Mouse (Mus musculus) stomach, embryonic 14.5 days (tissue): ENCODE data around the gene Psmb8. TPM values are rescaled to one million over a fixed set of nuclear protein-coding genes. Genes with fewer than 3 reads are reported as not detected.

ENCODE experiments used
- ATAC-seq: fragments of 200-750 bp; cut with Nextera tagmentation; 2 replicates; pipeline ENCODE4 v1.8.0; 2017; ENCODE audit warnings: low read depth, moderate TSS enrichment; ENCODE audit not compliant: insufficient number of reproducible peaks, insufficient read depth, low FRiP score
- H3K27ac ChIP-seq: fragments of 300-500 bp; sonication (generic); 2 replicates; pipeline ENCODE4 v1.5.1; 2014; ENCODE audit warnings: mild to moderate bottlenecking, low read length, moderate library complexity, mixed read lengths
- H3K27me3 ChIP-seq: fragments of 300-500 bp; sonication (generic); 2 replicates; pipeline ENCODE4 v1.6.1; 2014; ENCODE audit warnings: low read length, control low read depth, mixed read lengths; ENCODE audit not compliant: control insufficient read depth, insufficient read depth
- H3K36me3 ChIP-seq: fragments of 300-500 bp; sonication (generic); 2 replicates; pipeline ENCODE4 v1.6.1; 2014; ENCODE audit warnings: mild to moderate bottlenecking, control low read depth, low read length, moderate library complexity, mixed read lengths; ENCODE audit not compliant: control insufficient read depth, insufficient read depth
- H3K4me1 ChIP-seq: fragments of 300-500 bp; sonication (generic); 2 replicates; pipeline ENCODE4 v1.6.1; 2014; ENCODE audit warnings: low read length, control low read depth, mixed read lengths; ENCODE audit not compliant: control insufficient read depth, insufficient read depth
- H3K4me2 ChIP-seq: fragments of 300-500 bp; sonication (generic); replicated peaks from 2 replicates; pipeline ENCODE4 v1.6.1; 2014; ENCODE audit warnings: low read depth, low read length, control low read depth
- H3K4me3 ChIP-seq: fragments of 300-500 bp; sonication (generic); 2 replicates; pipeline ENCODE4 v1.5.1; 2014; ENCODE audit warnings: low read depth, low read length, control low read depth
- H3K9ac ChIP-seq: fragments of 300-500 bp; sonication (generic); replicated peaks from 2 replicates; pipeline ENCODE4 v1.6.1; 2014; ENCODE audit warnings: low read depth, mild to moderate bottlenecking, control low read depth, low read length, moderate library complexity, mixed read lengths
- H3K9me3 ChIP-seq: fragments of 300-500 bp; sonication (generic); 2 replicates; pipeline ENCODE4 v1.6.1; 2016; ENCODE audit warnings: low read depth, low read length, control low read depth; ENCODE audit not compliant: control insufficient read depth
- WGBS: fragments of 180-500 bp; shearing (Covaris S2); extraction: QIAGEN DNeasy Blood & Tissue Kit; methylation state at CpG from one replicate; pipeline ENCODE4 v1.1.7; 2014; 5-methylcytosine and 5-hydroxymethylcytosine counted together
- polyA plus RNA-seq: library from polyadenylated mRNA; unstranded; fragments of >200 nt; fragmentation: Nextera tagmentation; extraction: Ambion mirVana; gene quantifications from 2 replicates; pipeline ENCODE4 v1.2.1, GENCODE M21; 2014

Psmb8 gene
- polyA plus RNA-seq, 1 experiment from 2014 or later: 8.3 TPM

- H3K27ac ChIP-seq: no peak overlapping the region
- peak; percentile 63; the same call in 1 of the 2 replicates for ATAC-seq
- H3K27me3 ChIP-seq: 0 out of 2 replicates have a peak, but pooled peaks cover 3% of the 10 kb centered on the region
Measured at GRCm38 (mm10) chr17:34204303-34205010, 6.9 kb downstream of the Psmb8 start.

GRCm38 (mm10) chr17:34205021-34205745 is 7.7 kb downstream of the Psmb8 start:
- 15% methylated on average over 18 of the region's 18 CpGs for WGBS
- Histone ChIP-seq H3K27ac (no peak overlapping the region), H3K27me3 (0 out of 2 replicates have a peak, but pooled peaks cover 3% of the 10 kb centered on the region), H3K9me3 (no peaks in the 10 kb centered on the region), H3K4me3 (peak overlapping the region; percentile 70), H3K36me3 (no peaks in the 10 kb centered on the region), H3K9ac (peak overlapping the region; percentile 50), H3K4me2 (peak overlapping the region; percentile 97), H3K4me1 (0 out of 2 replicates have a peak, but pooled peaks cover 7% of the 10 kb centered on the region)
- ATAC-seq: no peak

More at GRCm38 (mm10) chr17:34204303-34205010, 6.9 kb downstream of the Psmb8 start:
- WGBS: 1% methylated on average over 44 of the region's 44 CpGs
- Histone ChIP-seq H3K4me2 (peak overlapping the region; percentile 97), H3K9me3 (no peaks in the 10 kb centered on the region), H3K4me3 (peak overlapping the region; percentile 70), H3K9ac (peak overlapping the region; percentile 50), H3K4me1 (0 out of 2 replicates have a peak, but pooled peaks cover 7% of the 10 kb centered on the region), H3K36me3 (no peaks in the 10 kb centered on the region)

- ATAC-seq: no peak; the same call in 1 of the 2 replicates
- H3K9me3 ChIP-seq: no peaks in the 10 kb centered on the region
- 0 out of 2 replicates have a peak, but pooled peaks cover 7% of the 10 kb centered on the region for H3K4me1 ChIP-seq
- no peak overlapping the region for H3K27ac ChIP-seq
- peak overlapping the region; percentile 97; the same call in 1 of the 2 replicates for H3K4me2 ChIP-seq
- no peaks in the 10 kb centered on the region for H3K36me3 ChIP-seq
- H3K4me3 ChIP-seq: no peak overlapping the region
- 29% methylated on average over 9 of the region's 9 CpGs for WGBS
- H3K9ac ChIP-seq: no peak overlapping the region
- H3K27me3 ChIP-seq: peaks cover 4% of the 10 kb centered on the region; the same call in 1 of the 2 replicates
Measured at GRCm38 (mm10) chr17:34205746-34206176, 8.2 kb downstream of the Psmb8 start.

GRCm38 (mm10) chr17:34206731-34207130 is 9.2 kb downstream of the Psmb8 start:
- no peak for ATAC-seq
- 86% methylated on average over 5 of the region's 5 CpGs for whole genome bisulfite sequencing
- Histone ChIP-seq H3K4me2 (no peak overlapping the region), H3K27ac (no peak overlapping the region), H3K9ac (no peak overlapping the region), H3K9me3 (no peaks in the 10 kb centered on the region), H3K27me3 (peaks cover 6% of the 10 kb centered on the region; the same call in 1 of the 2 replicates), H3K36me3 (no peaks in the 10 kb centered on the region), H3K4me1 (0 out of 2 replicates have a peak, but pooled peaks cover 7% of the 10 kb centered on the region), H3K4me3 (no peak overlapping the region)

GRCm38 (mm10) chr17:34207456-34207855 is 9.9 kb downstream of the Psmb8 start:
- Histone ChIP-seq H3K4me2 (no peak overlapping the region), H3K27me3 (peaks cover 10% of the 10 kb centered on the region), H3K4me3 (no peak overlapping the region), H3K9ac (no peak overlapping the region), H3K36me3 (no peaks in the 10 kb centered on the region), H3K27ac (no peak overlapping the region), H3K4me1 (0 out of 2 replicates have a peak, but pooled peaks cover 7% of the 10 kb centered on the region), H3K9me3 (no peaks in the 10 kb centered on the region)
- 69% methylated on average over 3 of the region's 3 CpGs for WGBS
- no peak for ATAC-seq

GRCm38 (mm10) chr17:34207866-34208265 is 10.3 kb downstream of the Psmb8 start:
- H3K36me3 ChIP-seq: no peaks in the 10 kb centered on the region
- no peak overlapping the region for H3K27ac ChIP-seq
- 0 out of 2 replicates have a peak, but pooled peaks cover 7% of the 10 kb centered on the region for H3K4me1 ChIP-seq
- H3K4me2 ChIP-seq: no peak overlapping the region
- peaks cover 10% of the 10 kb centered on the region for H3K27me3 ChIP-seq
- no peak overlapping the region for H3K9ac ChIP-seq
- 97% methylated on average over 9 of the region's 9 CpGs for WGBS
- no peaks in the 10 kb centered on the region for H3K9me3 ChIP-seq
- no peak for ATAC-seq
- H3K4me3 ChIP-seq: no peak overlapping the region

GRCm38 (mm10) chr17:34208421-34208820 is 10.9 kb downstream of the Psmb8 start:
- Histone ChIP-seq H3K27ac (no peak overlapping the region), H3K4me1 (0 out of 2 replicates have a peak, but pooled peaks cover 7% of the 10 kb centered on the region), H3K9me3 (no peaks in the 10 kb centered on the region), H3K4me3 (no peak overlapping the region), H3K27me3 (peaks cover 13% of the 10 kb centered on the region), H3K36me3 (no peaks in the 10 kb centered on the region), H3K4me2 (no peak overlapping the region), H3K9ac (no peak overlapping the region)
- WGBS: 19% methylated on average over 10 of the region's 10 CpGs
- ATAC-seq: no peak

GRCm38 (mm10) chr17:34209680-34210079 is 12.2 kb downstream of the Psmb8 start:
- H3K4me1 ChIP-seq: 0 out of 2 replicates have a peak, but pooled peaks cover 7% of the 10 kb centered on the region
- WGBS: 38% methylated on average over 3 of the region's 3 CpGs
- no peak overlapping the region for H3K4me3 ChIP-seq
- no peaks in the 10 kb centered on the region for H3K9me3 ChIP-seq
- H3K27ac ChIP-seq: no peak overlapping the region
- H3K9ac ChIP-seq: no peak overlapping the region
- H3K36me3 ChIP-seq: no peaks in the 10 kb centered on the region
- H3K4me2 ChIP-seq: no peak overlapping the region
- peaks cover 22% of the 10 kb centered on the region for H3K27me3 ChIP-seq
- ATAC-seq: no peak
